Mouse (Mus musculus) heart, adult 2 months (tissue): ENCODE measurements around the gene Bst2. TPM values are rescaled to one million over a fixed set of nuclear protein-coding genes. Genes with fewer than 3 reads are reported as not detected.

Source experiments
- DNase-seq, 2 experiments: peaks; one replicate each; pipeline ENCODE4 v3.0.0; 2021
- H3K27ac ChIP-seq: fragments of 200-600 bp; 2 replicates; pipeline ENCODE4 v1.8.1; 2022
- H3K27me3 ChIP-seq: fragments of 200-500 bp; 2 replicates; pipeline ENCODE4 v1.6.1; 2012; ENCODE audit warnings: mild to moderate bottlenecking, low read length, inconsistent platforms, mixed read lengths; ENCODE audit not compliant: control insufficient read depth, insufficient read depth
- H3K36me3 ChIP-seq: fragments of 200-500 bp; 2 replicates; pipeline ENCODE4 v1.6.1; 2012; ENCODE audit warnings: low read length, inconsistent platforms; ENCODE audit not compliant: control insufficient read depth, insufficient read depth
- H3K4me1 ChIP-seq: fragments of 200-500 bp; 2 replicates; pipeline ENCODE4 v1.6.1; 2011; ENCODE audit warnings: low read length; ENCODE audit not compliant: control insufficient read depth, insufficient read depth
- H3K4me3 ChIP-seq: fragments of 200-600 bp; 2 replicates; pipeline ENCODE4 v1.8.1; 2022
- H3K79me2 ChIP-seq: fragments of 200-500 bp; replicated peaks from 2 replicates; pipeline ENCODE4 v1.6.1; 2012; ENCODE audit warnings: mild to moderate bottlenecking, inconsistent platforms, low read length, moderate library complexity, mixed read lengths; ENCODE audit not compliant: control insufficient read depth, insufficient read depth
- H3K9ac ChIP-seq: fragments of 200-500 bp; 2 replicates; pipeline ENCODE4 v1.6.1; 2012; ENCODE audit warnings: low read depth, mild to moderate bottlenecking, control low read depth, inconsistent platforms, low read length, mixed read lengths
- CTCF ChIP-seq: fragments of 200-600 bp; IDR thresholded peaks from 2 replicates; pipeline ENCODE4 v1.8.1; 2022; ENCODE audit warnings: antibody characterized with exemption, mild to moderate bottlenecking, moderate library complexity
- EP300 ChIP-seq: fragments of 200-500 bp; IDR thresholded peaks from 2 replicates; pipeline ENCODE4 v1.6.1; 2011; ENCODE audit warnings: low read depth, low read length, control low read depth; ENCODE audit not compliant: insufficient read depth
- POLR2A ChIP-seq: fragments of 200-500 bp; IDR thresholded peaks from 2 replicates; pipeline ENCODE4 v1.6.1; 2011; ENCODE audit warnings: mild to moderate bottlenecking, low read depth, low read length, control low read depth; ENCODE audit not compliant: insufficient read depth
- WGBS: fragments of 180-500 bp; shearing (Covaris S2); methylation state at CpG from one replicate; pipeline ENCODE4 v1.1.7; 2018; 5-methylcytosine and 5-hydroxymethylcytosine counted together
- intact Hi-C: fragments of 180-260 bp; cut with DNase I; formaldehyde crosslinking; loops from one replicate; pipeline ENCODE4 v1.15.1; 2025
- polyA plus RNA-seq: library from polyadenylated mRNA; depleted of rRNA; stranded (reverse); fragments of >200 nt; gene quantifications from 2 replicates; pipeline ENCODE4 v1.2.3, GENCODE M21; 2012; rRNA removed
- total RNA-seq, 2 experiments: library from RNA; stranded (reverse); gene quantifications; 2 replicates each; pipeline ENCODE4 v1.2.3; 2021

Gene Bst2
- total and polyA plus RNA-seq, 3 experiments = 17.4 to 85.9 (median 18.1) TPM

DNA sequence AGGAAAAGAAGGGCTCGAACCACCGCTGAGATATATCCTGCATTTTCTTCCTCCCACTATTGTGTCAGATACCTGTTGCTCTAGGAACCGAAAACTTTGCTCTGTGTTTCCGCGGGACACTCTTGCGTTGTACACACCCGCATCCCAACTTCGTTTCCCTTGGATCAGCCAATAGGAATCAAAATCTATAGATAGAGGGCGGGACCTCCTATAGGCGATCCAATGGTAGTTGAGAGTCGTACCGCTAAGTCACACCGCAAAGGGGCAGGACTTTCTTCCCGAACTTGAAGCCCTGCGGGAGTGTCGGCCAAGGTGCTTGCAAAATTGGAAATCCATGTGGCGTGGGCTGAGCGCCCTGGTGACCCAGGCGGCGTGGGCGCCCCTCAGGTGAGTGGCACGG is 48.8 kb downstream of the Bst2 start:
- Histone ChIP-seq H3K79me2 (no peaks in the 10 kb centered on the region; the same call in 1 of the 2 replicates), H3K27ac (peak overlapping the region; percentile 95), H3K27me3 (no peaks in the 10 kb centered on the region), H3K36me3 (no peaks in the 10 kb centered on the region), H3K9ac (peak overlapping the region; percentile 96), H3K4me1 (peaks cover 7% of the 10 kb centered on the region), H3K4me3 (peak overlapping the region; percentile 74)
- peak; percentile 89 to 90 for DNase-seq
- WGBS = under 1% methylated on average over 22 of the region's 22 CpGs
- intact Hi-C loops = loop anchor here (2.0 kb wide), 1 partner anchor 48 kb away; no protein-coding TSS in a partner anchor
- TF ChIP-seq EP300 (0 out of 2 replicates have a peak, but pooled peaks have one; percentile 63), POLR2A (peak; percentile 87), CTCF (peak; percentile 20; the same call in 1 of the 2 replicates)

DNA sequence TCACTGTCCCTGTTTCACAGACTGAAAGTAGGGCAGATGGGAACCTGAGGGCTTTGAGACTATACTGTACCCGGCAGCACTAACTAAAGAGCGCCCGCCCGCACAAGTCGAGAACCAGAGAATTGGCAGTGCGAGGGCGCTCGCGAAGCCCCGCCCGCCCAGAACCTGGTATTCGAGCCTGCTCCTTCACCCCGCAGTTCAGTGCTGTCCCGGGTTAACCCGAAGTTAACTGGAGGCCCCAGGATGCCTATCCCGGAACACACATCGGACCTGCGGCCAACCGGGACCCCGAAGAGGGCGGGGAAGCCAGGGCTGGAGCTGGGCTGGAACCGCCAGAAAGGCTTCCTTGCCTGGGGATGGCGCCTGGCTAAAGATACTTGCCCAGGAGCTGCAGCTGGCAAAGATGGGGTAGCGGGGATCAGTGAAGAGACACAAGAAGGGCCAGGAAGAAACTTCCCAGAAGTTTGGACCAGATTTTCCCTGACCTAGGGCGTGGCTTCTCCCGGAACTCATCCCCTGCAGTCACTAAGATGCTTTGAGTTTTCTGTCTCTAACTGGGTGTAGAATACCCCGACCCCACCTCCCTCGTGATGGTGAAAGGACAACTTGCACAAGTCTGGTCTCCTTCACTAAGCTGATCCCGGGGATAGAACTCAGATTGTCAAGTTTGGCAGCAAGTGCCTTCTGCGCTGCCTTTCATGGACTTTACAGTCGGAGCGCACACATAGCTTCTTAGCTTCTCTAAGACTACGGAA is 49.4 kb downstream of the Bst2 start, which contains the start of gene Gtpbp3:
Gtpbp3 (plus strand) TSS at position 413 of the 755 bp plus-strand sequence.
- H3K4me3 ChIP-seq = peak within 1 kb of the TSS; percentile 74
- no peaks in the 10 kb centered on the region for H3K36me3 ChIP-seq
- intact Hi-C loops = loop anchor here (2.0 kb wide), 1 partner anchor 47 kb away; no protein-coding TSS in a partner anchor
- peak within 1 kb of the TSS; percentile 95 for H3K27ac ChIP-seq
- H3K9ac ChIP-seq = peak within 1 kb of the TSS; percentile 96
- H3K79me2 ChIP-seq = no peaks in the 10 kb centered on the region; the same call in 1 of the 2 replicates
- WGBS = under 1% methylated on average over 33 of the region's 33 CpGs
- no peak for TF ChIP-seq EP300
- no peak; the same call in 1 of the 2 replicates for TF ChIP-seq POLR2A
- TF ChIP-seq CTCF = no peak
- DNase-seq = peak; percentile 87 to 89
- H3K27me3 ChIP-seq = no peaks in the 10 kb centered on the region
- peaks cover 7% of the 10 kb centered on the region for H3K4me1 ChIP-seq

DNA sequence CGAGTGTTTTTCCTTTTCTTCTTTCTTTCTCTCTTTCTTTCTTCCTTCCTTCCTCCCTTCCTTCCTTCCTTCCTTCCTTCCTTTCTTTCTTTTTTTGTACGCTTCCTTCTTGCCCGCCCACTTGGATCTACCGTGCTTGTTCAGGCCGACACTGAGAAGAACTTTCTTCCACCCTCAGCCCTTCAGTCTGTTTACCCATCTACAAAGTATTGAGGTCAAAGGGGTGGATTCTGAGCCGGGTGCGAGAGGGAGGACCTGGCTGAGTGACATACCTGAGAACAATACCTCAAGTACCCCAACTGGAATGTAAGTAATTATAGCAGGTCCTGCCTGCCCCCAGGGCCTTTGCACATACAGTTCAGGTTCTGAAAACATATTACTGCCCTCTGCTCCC is 51.1 kb downstream of the Bst2 start:
- H3K79me2 ChIP-seq = no peaks in the 10 kb centered on the region; the same call in 1 of the 2 replicates
- H3K4me3 ChIP-seq = peak overlapping the region; percentile 82; the same call in 1 of the 2 replicates
- DNase-seq = no peak
- H3K36me3 ChIP-seq = no peaks in the 10 kb centered on the region
- no peaks in the 10 kb centered on the region for H3K27me3 ChIP-seq
- peaks cover 7% of the 10 kb centered on the region for H3K4me1 ChIP-seq
- peak overlapping the region; percentile 88 for H3K27ac ChIP-seq
- intact Hi-C loops = no loop called here
- H3K9ac ChIP-seq = no peak overlapping the region
- no peak for TF ChIP-seq CTCF
- TF ChIP-seq EP300 = no peak
- no peak for TF ChIP-seq POLR2A
- 11% methylated on average over 7 of the region's 7 CpGs for WGBS

DNA sequence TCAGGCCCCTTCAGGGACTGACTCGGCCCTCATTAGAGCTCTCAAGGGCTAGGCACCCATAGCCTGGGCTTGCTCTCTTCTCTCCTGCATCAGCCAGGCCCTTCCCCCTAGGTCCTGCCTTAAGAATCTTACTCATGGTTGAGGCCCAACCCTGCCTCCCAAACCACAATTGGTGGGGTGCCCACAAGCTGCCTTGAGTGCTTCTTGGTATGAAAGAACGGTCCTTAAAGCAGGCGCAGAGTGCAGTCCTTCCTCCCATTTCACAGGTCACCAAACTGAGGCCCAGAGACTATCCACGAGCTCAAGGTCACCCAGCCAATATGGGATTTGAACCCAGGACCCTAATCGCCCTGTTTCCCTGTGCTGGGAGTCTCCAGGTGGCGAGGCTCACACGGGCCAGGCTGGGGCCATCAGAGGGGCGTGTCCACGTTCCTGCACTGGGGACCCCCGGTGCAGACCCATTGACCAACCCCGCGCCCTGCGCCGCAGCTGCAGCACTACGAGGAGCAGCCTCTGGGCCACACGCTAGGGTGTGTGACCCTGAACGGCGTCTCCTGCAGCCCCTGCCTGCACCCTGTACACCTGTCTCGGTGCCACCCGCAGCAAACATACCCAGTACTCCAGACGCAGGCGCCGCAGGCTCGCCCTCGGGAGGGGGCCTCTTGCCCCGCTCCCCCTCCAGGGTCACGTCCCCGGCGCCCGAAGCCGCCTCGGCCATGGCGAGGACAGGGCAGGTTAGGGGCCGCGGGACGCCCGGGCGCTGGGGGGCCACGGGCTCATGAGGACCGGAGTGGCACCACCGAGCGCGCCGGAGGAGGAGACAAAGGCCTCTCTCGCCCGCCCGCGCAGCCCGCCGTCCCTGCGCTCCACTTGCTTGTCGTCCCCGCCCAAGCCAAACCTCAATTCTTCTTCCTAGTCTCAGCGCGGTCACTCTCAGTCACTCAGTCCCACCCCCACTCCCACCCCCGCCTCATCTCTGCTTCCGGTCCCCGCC is 51.8 kb downstream of the Bst2 start, which contains the start of gene Ano8:
Ano8 (minus strand) TSS at position 822 of the 994 bp plus-strand sequence.
- peak; percentile 86 to 90 for DNase-seq
- 6% methylated on average over 58 of the region's 58 CpGs for WGBS
- intact Hi-C loops = no loop called here

DNA sequence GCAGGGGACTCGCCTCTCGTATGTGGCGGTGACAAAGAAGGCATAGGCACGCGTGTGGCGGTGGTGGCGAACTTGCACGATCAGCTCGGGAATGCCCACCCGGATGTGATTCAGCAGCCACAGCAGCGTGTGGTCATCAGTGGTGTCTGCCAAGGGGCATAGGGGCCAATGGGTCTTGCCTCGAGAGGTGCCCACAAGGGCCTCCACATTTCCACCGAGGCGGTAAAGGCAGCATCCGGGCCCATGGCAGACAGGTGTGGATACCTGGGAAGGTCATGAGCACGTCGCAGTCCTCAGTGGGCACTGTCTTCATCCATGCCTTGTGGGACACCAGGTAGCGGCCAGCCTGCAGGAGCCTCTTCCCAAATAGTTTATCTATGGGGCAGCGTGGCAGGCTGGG is 52.5 kb downstream of the Bst2 start:
- intact Hi-C loops = no loop called here
- Histone ChIP-seq H3K36me3 (no peaks in the 10 kb centered on the region), H3K27ac (no peak overlapping the region), H3K4me3 (no peak overlapping the region; the same call in 1 of the 2 replicates), H3K9ac (no peak overlapping the region), H3K4me1 (peaks cover 7% of the 10 kb centered on the region), H3K79me2 (no peaks in the 10 kb centered on the region; the same call in 1 of the 2 replicates), H3K27me3 (no peaks in the 10 kb centered on the region)
- no peak for TF ChIP-seq EP300
- TF ChIP-seq CTCF = no peak
- TF ChIP-seq POLR2A = no peak
- 96% methylated on average over 19 of the region's 19 CpGs for WGBS
- DNase-seq = no peak

More for the DNA sequence above, 51.8 kb downstream of the Bst2 start, which contains the start of gene Ano8:
- no peaks in the 10 kb centered on the region for H3K36me3 ChIP-seq
- H3K4me3 ChIP-seq = peak within 1 kb of the TSS; percentile 82
- H3K27me3 ChIP-seq = no peaks in the 10 kb centered on the region
- peaks cover 7% of the 10 kb centered on the region for H3K4me1 ChIP-seq
- TF ChIP-seq EP300 (no peak), CTCF (no peak), POLR2A (peak; percentile 46; the same call in 1 of the 2 replicates)
- H3K79me2 ChIP-seq = no peaks in the 10 kb centered on the region; the same call in 1 of the 2 replicates
- peak within 1 kb of the TSS; percentile 88 for H3K27ac ChIP-seq
- H3K9ac ChIP-seq = peak within 1 kb of the TSS; percentile 94

Other genes starting within 250 kb of the Bst2 start
- 100 to 1,000 TPM; 140 to 169 TPM for gene Use1, start 170.6 kb downstream of the Bst2 start, total RNA-seq
- 112 and 120 TPM in 2 replicates for gene Use1, start 170.6 kb downstream of the Bst2 start, polyA plus RNA-seq
- gene Ocel1, start 166.2 kb downstream of the Bst2 start, total RNA-seq = 10 to 100 TPM; 12.4 to 15.2 TPM
- 8.0 and 9.1 TPM in 2 replicates for gene Ocel1, start 166.2 kb downstream of the Bst2 start, polyA plus RNA-seq
- gene Nr2f6, start 155.5 kb downstream of the Bst2 start, total RNA-seq = 10 to 100 TPM; 47.6 to 56.7 TPM
- gene Nr2f6, start 155.5 kb downstream of the Bst2 start, polyA plus RNA-seq = 53.9 and 63.2 TPM in 2 replicates
- 10 to 100 TPM; 22.9 to 23.9 TPM for gene Ushbp1, start 141.7 kb downstream of the Bst2 start, total RNA-seq
- 71.7 and 72.2 TPM in 2 replicates for gene Ushbp1, start 141.7 kb downstream of the Bst2 start, polyA plus RNA-seq
- 10 to 100 TPM; 62.8 to 70.2 TPM for gene Babam1, start 140.6 kb downstream of the Bst2 start, total RNA-seq
- gene Babam1, start 140.6 kb downstream of the Bst2 start, polyA plus RNA-seq = 88.7 and 91.3 TPM in 2 replicates
- not detected for gene Ankle1, start 131.4 kb downstream of the Bst2 start, total RNA-seq
- 0.15 and 0.31 TPM in 2 replicates for gene Ankle1, start 131.4 kb downstream of the Bst2 start, polyA plus RNA-seq
- 10 to 100 TPM; 25.8 to 26.5 TPM for gene Abhd8, start 73.8 kb downstream of the Bst2 start, total RNA-seq
- gene Abhd8, start 73.8 kb downstream of the Bst2 start, polyA plus RNA-seq = 30.4 and 38.3 TPM in 2 replicates
- gene Mrpl34, start 72.5 kb downstream of the Bst2 start, total RNA-seq = 100 to 1,000 TPM; 120 to 128 TPM
- 81.7 and 153 TPM in 2 replicates for gene Mrpl34, start 72.5 kb downstream of the Bst2 start, polyA plus RNA-seq
- 10 to 100 TPM; 30.4 to 31.8 TPM for gene Dda1, start 68.3 kb downstream of the Bst2 start, total RNA-seq
- 51.8 and 51.9 TPM in 2 replicates for gene Dda1, start 68.3 kb downstream of the Bst2 start, polyA plus RNA-seq
- gene Ano8, start 51.5 kb downstream of the Bst2 start, total RNA-seq = 10 to 100 TPM; 15.6 to 16.3 TPM
- 15.3 and 18.4 TPM in 2 replicates for gene Ano8, start 51.5 kb downstream of the Bst2 start, polyA plus RNA-seq
- 10 to 100 TPM; 16.6 to 20.5 TPM for gene Gtpbp3, start 49.4 kb downstream of the Bst2 start, total RNA-seq
- 18.4 and 19.8 TPM in 2 replicates for gene Gtpbp3, start 49.4 kb downstream of the Bst2 start, polyA plus RNA-seq
- 10 to 100 TPM; 22.1 to 28.3 TPM for gene Plvap, start 25.7 kb downstream of the Bst2 start, total RNA-seq
- 37.2 and 42.9 TPM in 2 replicates for gene Plvap, start 25.7 kb downstream of the Bst2 start, polyA plus RNA-seq
- gene Ccdc194, start 11.7 kb downstream of the Bst2 start, total RNA-seq = not detected
- gene Ccdc194, start 11.7 kb downstream of the Bst2 start, polyA plus RNA-seq = 0.10 and 0.23 TPM in 2 replicates
- 10 to 100 TPM; 27.0 to 29.7 TPM for gene Mvb12a, start 5.5 kb upstream of the Bst2 start, total RNA-seq
- gene Mvb12a, start 5.5 kb upstream of the Bst2 start, polyA plus RNA-seq = 51.6 and 53.7 TPM in 2 replicates
- under 1 TPM in 1 of 2 experiments, not detected in 1; 0.16 TPM for gene Tmem221, start 21.4 kb upstream of the Bst2 start, total RNA-seq
- 0.29 and 0.51 TPM in 2 replicates for gene Tmem221, start 21.4 kb upstream of the Bst2 start, polyA plus RNA-seq
- under 1 TPM; 0.14 to 0.18 TPM for gene Nxnl1, start 29.1 kb upstream of the Bst2 start, total RNA-seq
- gene Nxnl1, start 29.1 kb upstream of the Bst2 start, polyA plus RNA-seq = 0.12 TPM in 1 of 2 replicates, not detected in the other
- gene Slc27a1, start 31.4 kb upstream of the Bst2 start, total RNA-seq = 100 to 1,000 TPM; 159 to 191 TPM
- 227 and 281 TPM in 2 replicates for gene Slc27a1, start 31.4 kb upstream of the Bst2 start, polyA plus RNA-seq
- gene Pgls, start 54.7 kb upstream of the Bst2 start, total RNA-seq = 10 to 100 TPM; 58.6 to 66.3 TPM
- gene Pgls, start 54.7 kb upstream of the Bst2 start, polyA plus RNA-seq = 53.2 and 80.4 TPM in 2 replicates
- gene Fam129c, start 60.2 kb upstream of the Bst2 start, total RNA-seq = under 1 TPM; 0.78 to 0.82 TPM
- 1.7 and 2.4 TPM in 2 replicates for gene Fam129c, start 60.2 kb upstream of the Bst2 start, polyA plus RNA-seq
- 10 to 100 TPM; 39.3 to 39.6 TPM for gene Colgalt1, start 73.5 kb upstream of the Bst2 start, total RNA-seq
- 55.8 and 76.6 TPM in 2 replicates for gene Colgalt1, start 73.5 kb upstream of the Bst2 start, polyA plus RNA-seq
- under 1 TPM; 0.61 to 0.86 TPM for gene Unc13a, start 134.3 kb upstream of the Bst2 start, total RNA-seq
- gene Unc13a, start 134.3 kb upstream of the Bst2 start, polyA plus RNA-seq = 1.4 and 1.8 TPM in 2 replicates
- gene Jak3, start 138.8 kb upstream of the Bst2 start, total RNA-seq = 1 to 10 TPM; 8.1 to 8.6 TPM
- 23.3 and 24.0 TPM in 2 replicates for gene Jak3, start 138.8 kb upstream of the Bst2 start, polyA plus RNA-seq
- gene Insl3, start 151.8 kb upstream of the Bst2 start, total RNA-seq = 1 to 10 TPM; 4.0 to 4.1 TPM
- 16.3 and 19.3 TPM in 2 replicates for gene Insl3, start 151.8 kb upstream of the Bst2 start, polyA plus RNA-seq
- 1 to 10 TPM; 6.1 to 6.4 TPM for gene B3gnt3, start 164.3 kb upstream of the Bst2 start, total RNA-seq
- gene B3gnt3, start 164.3 kb upstream of the Bst2 start, polyA plus RNA-seq = 5.4 and 8.6 TPM in 2 replicates
- gene Fcho1, start 188.3 kb upstream of the Bst2 start, total RNA-seq = under 1 TPM; 0.23 to 0.64 TPM
- 2.7 and 4.5 TPM in 2 replicates for gene Fcho1, start 188.3 kb upstream of the Bst2 start, polyA plus RNA-seq